Mouse (Mus musculus) lung, postnatal 0 days (tissue): ENCODE results near the gene Anapc15.

Experiments
- CTCF ChIP-seq: IDR thresholded peaks from 2 replicates; pipeline ENCODE4 v1.5.1; 2016; ENCODE audit warnings: antibody characterized with exemption, mild to moderate bottlenecking
- EP300 ChIP-seq: IDR thresholded peaks from 2 replicates; pipeline ENCODE4 v1.6.1; 2016; ENCODE audit warnings: antibody characterized with exemption, mild to moderate bottlenecking, control low read depth

DNA sequence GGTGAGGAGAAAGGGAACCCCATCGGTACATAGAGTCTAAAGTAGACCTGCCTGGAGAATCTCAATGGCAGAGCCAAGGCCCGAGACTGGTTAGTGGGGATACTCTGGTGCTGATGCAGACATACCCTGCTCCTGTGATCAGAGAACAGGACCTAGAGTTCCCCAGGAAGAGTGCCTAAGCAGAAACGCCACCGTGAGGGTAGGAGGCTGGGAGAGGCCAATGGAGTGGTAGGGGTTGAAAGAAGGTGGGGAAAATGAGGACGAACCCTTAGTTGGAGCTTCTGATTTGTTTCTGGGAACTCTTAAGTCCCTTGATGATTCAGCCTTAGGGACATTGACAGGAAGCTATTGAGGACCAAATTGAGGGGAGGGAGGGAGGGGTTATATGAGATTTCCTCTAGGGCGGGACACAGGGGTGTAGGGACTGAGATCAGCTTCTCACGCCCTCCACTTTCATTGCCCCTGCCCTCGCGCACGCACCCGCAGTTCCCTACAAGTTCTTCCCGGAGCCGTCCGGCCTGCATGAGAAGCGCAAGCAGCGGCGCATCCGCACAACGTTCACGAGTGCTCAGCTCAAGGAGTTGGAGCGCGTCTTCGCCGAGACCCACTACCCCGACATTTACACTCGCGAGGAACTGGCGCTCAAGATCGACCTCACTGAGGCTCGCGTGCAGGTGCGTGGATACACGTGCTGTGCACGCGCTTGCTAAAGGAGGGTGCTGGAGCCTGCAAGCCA lies 43.1 kb upstream of the Anapc15 start:
- TF ChIP-seq CTCF (no peak), EP300 (no peak)
